Mouse (Mus musculus): Measurements from ENCODE around the gene Gchfr.

Gchfr gene

GRCm38 (mm10) chr2:119166901-119167865, at the start of gene Gchfr:
Gchfr (plus strand) TSS chr2:119167773.
- in situ Hi-C loops (cut with MboI): no loop called here

GRCm38 (mm10) chr2:119136346-119136898, 31.2 kb upstream of the Gchfr start:
- in situ Hi-C loops (cut with MboI): no loop called here

GRCm38 (mm10) chr2:119145199-119145598, 22.4 kb upstream of the Gchfr start:
- in situ Hi-C loops (cut with MboI): no loop called here

GRCm38 (mm10) chr2:119146435-119146834, 21.1 kb upstream of the Gchfr start:
- in situ Hi-C loops (cut with MboI): no loop called here

GRCm38 (mm10) chr2:119147160-119147678, 20.4 kb upstream of the Gchfr start:
- in situ Hi-C loops (cut with MboI): no loop called here

DNA sequence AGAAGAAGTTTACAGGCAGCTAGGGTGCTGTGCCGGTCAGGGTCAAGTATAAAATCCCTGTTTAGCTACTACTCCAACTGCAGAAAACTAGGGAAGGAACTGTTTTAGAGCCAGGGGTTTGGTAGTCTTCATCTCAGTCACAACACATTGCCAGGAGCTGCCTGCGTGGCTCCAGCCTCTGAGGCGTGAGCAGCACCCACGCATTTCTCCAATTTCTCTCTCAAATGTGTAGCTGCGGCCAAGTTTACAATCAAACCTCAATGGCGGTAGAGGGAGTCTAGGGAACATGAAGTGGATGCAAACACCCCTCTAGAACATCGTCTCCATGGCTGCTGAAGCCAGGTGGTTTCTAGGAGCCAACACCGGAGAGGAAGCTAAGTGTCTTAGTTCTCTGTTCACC, 19.8 kb upstream of the Gchfr start:
- in situ Hi-C loops (cut with MboI): no loop called here

GRCm38 (mm10) chr2:119152255-119152654, 15.3 kb upstream of the Gchfr start:
- in situ Hi-C loops (cut with MboI): no loop called here

GRCm38 (mm10) chr2:119154683-119155082, 12.9 kb upstream of the Gchfr start:
- in situ Hi-C loops (cut with MboI): no loop called here

GRCm38 (mm10) chr2:119155388-119155787, 12.2 kb upstream of the Gchfr start:
- in situ Hi-C loops (cut with MboI): no loop called here

- in situ Hi-C loops (cut with MboI): no loop called here
Observed at GRCm38 (mm10) chr2:119156081-119156680, 11.4 kb upstream of the Gchfr start.

- in situ Hi-C loops (cut with MboI): no loop called here
Observed at GRCm38 (mm10) chr2:119156681-119157572, 10.6 kb upstream of the Gchfr start, which contains the start of gene Rmdn3. Rmdn3 (minus strand) TSS chr2:119157034.

GRCm38 (mm10) chr2:119157836-119158235, 9.7 kb upstream of the Gchfr start:
- in situ Hi-C loops (cut with MboI): no loop called here

DNA sequence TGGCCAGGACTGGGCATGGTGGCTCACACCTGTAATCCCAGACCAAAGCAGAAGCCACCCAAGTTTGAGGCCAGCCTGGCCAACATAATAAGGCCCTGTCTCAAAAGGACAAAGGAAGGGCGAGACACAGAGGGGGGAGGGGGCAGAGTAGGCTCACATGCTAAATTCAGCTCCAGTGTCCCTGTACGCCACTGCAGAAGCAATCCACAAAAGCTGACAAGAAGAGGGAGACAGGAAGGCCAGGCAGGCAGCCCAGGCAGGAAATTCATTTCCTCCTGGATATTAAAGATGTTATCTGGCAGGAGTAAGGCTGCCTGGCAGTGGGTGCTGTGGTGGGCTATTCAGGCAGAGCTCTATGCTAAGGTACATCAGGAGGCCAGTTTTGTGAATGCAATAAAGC, 6.3 kb upstream of the Gchfr start:
- in situ Hi-C loops (cut with MboI): no loop called here

- in situ Hi-C loops (cut with MboI): no loop called here
Observed at GRCm38 (mm10) chr2:119163135-119163534, 4.4 kb upstream of the Gchfr start.

DNA sequence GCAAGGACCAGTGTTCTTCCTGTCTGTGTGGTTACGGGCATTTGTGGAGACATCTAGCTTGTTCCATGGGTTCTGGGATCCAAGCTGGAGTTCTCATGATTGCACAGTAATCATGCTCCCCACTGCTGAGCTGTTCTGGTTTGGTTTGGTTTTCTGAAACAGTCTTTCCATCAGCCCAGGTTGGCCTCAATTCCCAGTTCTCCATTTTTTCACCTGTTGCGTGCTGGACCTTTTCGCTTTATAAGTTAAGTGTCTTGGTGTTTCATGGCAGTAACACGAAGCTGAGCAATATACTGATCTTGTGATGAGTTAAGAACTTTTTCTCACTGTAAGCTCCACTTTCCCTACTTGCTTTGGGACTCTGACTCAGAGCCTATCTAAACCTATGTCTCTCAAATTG, 3.6 kb upstream of the Gchfr start:
- in situ Hi-C loops (cut with MboI): no loop called here

DNA sequence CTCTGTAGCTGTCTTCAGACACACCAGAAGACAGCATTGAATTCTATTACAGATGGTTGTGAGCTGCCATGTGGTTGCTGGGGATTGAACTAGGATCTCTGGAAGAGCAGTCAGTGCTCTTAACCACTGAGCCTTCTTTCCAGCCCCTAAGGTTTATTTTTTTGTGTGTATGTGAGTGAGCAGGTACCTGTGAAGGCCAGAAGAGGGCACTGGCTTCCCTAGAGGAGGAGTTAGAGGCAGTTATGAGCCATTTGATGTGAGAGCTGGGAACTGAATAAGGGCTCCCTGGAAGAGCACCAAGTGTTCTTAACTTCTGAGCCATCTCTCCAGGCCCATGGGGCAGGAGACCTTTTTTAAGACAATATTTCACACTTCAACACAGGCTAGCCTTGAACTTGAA, 2.2 kb upstream of the Gchfr start:
- in situ Hi-C loops (cut with MboI): no loop called here

DNA sequence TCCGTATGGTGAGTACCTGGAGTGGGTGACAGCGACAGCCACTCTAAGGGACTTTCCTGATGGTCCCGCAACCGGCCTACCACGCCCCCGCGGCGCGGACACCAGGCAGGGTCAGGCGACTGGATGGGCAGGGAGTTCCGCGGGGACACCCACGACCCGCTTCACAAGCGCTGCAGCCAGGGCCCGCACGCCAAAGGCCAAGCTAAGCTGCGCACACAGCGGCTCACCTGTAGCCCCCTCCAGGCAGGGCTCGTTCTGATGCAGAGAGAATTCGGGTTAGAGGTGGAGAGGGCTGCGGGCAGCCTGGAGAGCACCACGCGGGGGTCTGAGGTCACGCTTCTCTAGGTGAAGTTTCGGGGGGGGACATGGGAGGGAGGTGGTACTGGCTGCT, 288 bp downstream of the Gchfr start:
- in situ Hi-C loops (cut with MboI): no loop called here

- in situ Hi-C loops (cut with MboI): no loop called here
Observed at GRCm38 (mm10) chr2:119170282-119170681, 2.7 kb downstream of the Gchfr start.

DNA sequence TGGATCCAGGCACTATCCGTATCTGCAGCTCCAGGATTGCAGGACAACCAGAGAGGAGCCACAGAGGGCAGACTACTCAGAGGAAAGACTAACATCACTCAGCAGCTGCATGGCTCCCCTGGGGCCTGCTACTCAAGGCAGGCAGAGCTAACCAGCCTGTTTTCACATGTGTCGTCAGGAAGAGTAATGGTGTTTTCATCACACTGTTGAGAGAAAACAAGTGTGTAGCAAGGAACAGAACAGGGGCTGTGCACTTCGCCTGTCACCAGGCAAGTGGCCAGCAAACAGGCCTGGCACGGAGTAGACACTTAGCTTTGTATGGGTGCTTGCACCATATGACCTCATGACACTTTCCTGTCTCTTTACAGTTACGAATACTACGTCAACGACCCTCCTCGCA, 4.0 kb downstream of the Gchfr start:
- in situ Hi-C loops (cut with MboI): no loop called here

GRCm38 (mm10) chr2:119172446-119172845, 4.9 kb downstream of the Gchfr start:
- in situ Hi-C loops (cut with MboI): no loop called here

DNA sequence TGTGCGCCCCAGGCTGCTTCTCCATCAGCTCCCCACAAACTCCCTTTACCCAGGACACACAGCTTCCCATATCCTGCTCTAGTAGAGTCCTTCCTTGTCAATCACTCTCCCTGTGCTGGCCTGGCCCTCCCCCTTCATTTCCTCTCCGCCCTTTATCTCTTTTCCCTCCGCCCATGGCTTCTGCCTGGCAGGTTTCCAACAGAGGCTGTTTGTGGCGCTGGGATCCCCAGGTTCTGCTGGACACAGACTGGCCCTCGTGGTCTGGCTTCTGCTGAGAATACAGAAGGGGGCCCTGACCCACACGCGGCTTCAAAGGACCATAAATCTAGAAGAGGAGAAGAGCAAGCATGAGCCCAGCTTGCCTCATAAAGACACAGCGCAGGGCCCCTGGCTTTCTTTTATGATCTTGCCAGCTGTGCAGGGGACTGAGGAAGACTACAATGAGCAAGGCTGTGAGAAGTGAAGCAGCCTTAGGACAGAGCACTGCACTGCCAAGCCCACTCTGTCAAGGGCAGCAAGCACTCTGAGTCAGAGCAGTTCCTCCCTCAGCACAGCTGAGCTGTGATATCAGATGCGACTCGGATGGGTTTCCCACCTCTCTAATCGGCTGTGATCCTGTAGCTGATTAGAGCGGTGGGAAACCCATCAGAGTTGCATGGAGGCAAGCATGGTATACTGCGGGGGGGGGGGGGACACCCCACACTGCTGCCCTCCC, 5.4 kb downstream of the Gchfr start:
- in situ Hi-C loops (cut with MboI): no loop called here

Measured in mature B cell (primary cell).